Mouse (Mus musculus) heart, embryonic 15.5 days (tissue): ENCODE results near the gene Atg7. TPM values are rescaled to one million over a fixed set of nuclear protein-coding genes. Genes with fewer than 3 reads are reported as not detected.

Experiments used
- ATAC-seq: fragments of 200-750 bp; cut with Nextera tagmentation; replicated peaks from 2 replicates; pipeline ENCODE4 v1.8.0; 2017; ENCODE audit warnings: low read depth, moderate TSS enrichment; ENCODE audit not compliant: insufficient number of reproducible peaks, insufficient read depth, low FRiP score
- H3K27ac ChIP-seq: fragments of 300-500 bp; sonication (generic); 2 replicates; pipeline ENCODE4 v1.5.1; 2015; ENCODE audit warnings: mild to moderate bottlenecking, inconsistent platforms
- H3K27me3 ChIP-seq: fragments of 300-500 bp; sonication (generic); 2 replicates; pipeline ENCODE4 v1.6.1; 2015; ENCODE audit warnings: inconsistent platforms
- H3K36me3 ChIP-seq: fragments of 300-500 bp; sonication (generic); 2 replicates; pipeline ENCODE4 v1.6.1; 2015; ENCODE audit warnings: mild to moderate bottlenecking, inconsistent platforms
- H3K4me1 ChIP-seq: fragments of 300-500 bp; sonication (generic); replicated peaks from 2 replicates; pipeline ENCODE4 v1.6.1; 2015; ENCODE audit warnings: inconsistent platforms
- H3K4me2 ChIP-seq: fragments of 300-500 bp; sonication (generic); 2 replicates; pipeline ENCODE4 v1.6.1; 2015; ENCODE audit warnings: inconsistent platforms, mild to moderate bottlenecking, moderate library complexity
- H3K4me3 ChIP-seq: fragments of 300-500 bp; sonication (generic); 2 replicates; pipeline ENCODE4 v1.5.1; 2015; ENCODE audit warnings: mild to moderate bottlenecking, inconsistent platforms
- H3K9ac ChIP-seq: fragments of 300-500 bp; sonication (generic); 2 replicates; pipeline ENCODE4 v1.6.1; 2015; ENCODE audit warnings: mild to moderate bottlenecking, inconsistent platforms
- H3K9me3 ChIP-seq: fragments of 300-500 bp; sonication (generic); replicated peaks from 2 replicates; pipeline ENCODE4 v1.6.1; 2016; ENCODE audit warnings: inconsistent platforms
- WGBS: fragments of 180-500 bp; shearing (Covaris S2); methylation state at CpG from one replicate; pipeline ENCODE4 v1.1.7; 2015; ENCODE audit warnings: mixed read lengths; 5-methylcytosine and 5-hydroxymethylcytosine counted together
- polyA plus RNA-seq: library from polyadenylated mRNA; unstranded; fragments of >200 nt; fragmentation: Nextera tagmentation; extraction: Ambion mirVana; gene quantifications from 2 replicates; pipeline ENCODE4 v1.2.1, GENCODE M21; 2015

The Atg7 gene
- polyA plus RNA-seq, 1 experiment from 2014 or later, result 15.1 TPM

DNA sequence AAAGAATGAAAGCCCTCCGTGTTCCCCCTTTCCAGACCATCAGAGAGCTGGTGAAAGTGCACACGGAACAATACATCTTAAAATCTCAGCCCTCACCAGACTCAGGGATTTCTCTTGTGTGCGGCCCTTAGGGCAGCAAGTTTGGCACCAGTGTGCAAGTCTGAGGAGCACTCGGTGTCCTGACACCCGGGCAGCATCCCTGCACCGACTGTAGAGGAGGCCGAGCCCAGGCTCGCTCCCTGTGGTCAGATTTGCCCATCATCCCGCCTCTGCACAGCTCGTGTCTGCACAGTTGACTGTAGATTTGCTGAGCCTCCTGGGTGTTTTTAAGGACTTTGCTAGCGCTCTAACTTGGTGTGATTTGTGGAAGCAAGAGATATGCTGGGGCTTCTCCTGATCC is 94.3 kb downstream of the Atg7 start:
- Histone ChIP-seq H3K4me3 (no peak overlapping the region), H3K9me3 (no peaks in the 10 kb centered on the region), H3K27ac (no peak overlapping the region), H3K4me1 (peaks cover 13% of the 10 kb centered on the region), H3K27me3 (0 out of 2 replicates have a peak, but pooled peaks cover 6% of the 10 kb centered on the region), H3K9ac (no peak overlapping the region), H3K36me3 (no peaks in the 10 kb centered on the region), H3K4me2 (no peak overlapping the region)
- ATAC-seq, result no peak
- WGBS, result 85% methylated on average over 11 of the region's 11 CpGs

DNA sequence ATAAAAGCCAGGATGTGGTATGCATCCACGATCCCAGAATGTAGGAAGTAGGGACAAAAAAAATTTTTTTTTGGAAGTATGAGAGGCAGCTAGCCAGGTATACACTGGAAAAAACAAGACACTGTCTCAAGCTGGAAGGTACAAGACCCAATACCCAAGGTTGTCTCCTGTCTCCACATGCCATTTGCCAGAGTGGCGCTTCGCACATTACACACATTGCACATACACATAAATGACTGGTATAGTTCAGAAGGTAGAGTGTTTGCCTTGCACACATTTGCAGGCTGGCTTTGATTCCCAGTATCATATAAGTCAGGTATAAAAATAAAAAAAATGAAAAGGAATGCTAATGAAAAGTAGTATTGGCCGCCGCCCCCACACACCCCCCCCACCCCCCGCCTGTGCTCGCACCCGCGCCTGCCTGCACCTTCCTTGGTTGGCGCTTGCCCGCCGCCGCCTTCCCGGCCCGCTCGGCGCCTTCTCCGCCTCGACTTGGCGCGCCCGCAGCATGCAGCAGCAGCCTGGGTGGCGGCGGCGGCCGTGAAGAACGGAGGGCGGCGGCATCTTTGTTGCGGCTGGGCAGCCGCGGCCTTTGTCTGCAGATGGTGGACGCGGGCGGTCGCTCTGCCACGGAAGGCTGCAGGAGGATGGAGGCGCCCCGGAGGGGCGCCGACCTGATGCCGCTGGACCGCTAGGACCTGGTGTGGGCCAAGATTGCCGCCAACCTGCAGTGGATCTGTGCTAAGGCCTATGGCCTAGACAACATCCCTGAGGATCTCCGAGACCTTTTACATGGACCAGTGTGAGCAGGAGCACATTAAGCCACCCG is 95.2 kb downstream of the Atg7 start:
- peak overlapping the region; percentile 59 for H3K9ac ChIP-seq
- peak overlapping the region; percentile 45 for H3K4me3 ChIP-seq
- peaks cover 13% of the 10 kb centered on the region for H3K4me1 ChIP-seq
- WGBS, result 19% methylated on average over 38 of the region's 46 CpGs
- 0 out of 2 replicates have a peak, but pooled peaks have one; percentile 35 for ATAC-seq
- H3K27me3 ChIP-seq, result 0 out of 2 replicates have a peak, but pooled peaks cover 6% of the 10 kb centered on the region
- no peaks in the 10 kb centered on the region for H3K36me3 ChIP-seq
- H3K9me3 ChIP-seq, result no peaks in the 10 kb centered on the region
- no peak overlapping the region for H3K27ac ChIP-seq
- H3K4me2 ChIP-seq, result peak overlapping the region; percentile 80

DNA sequence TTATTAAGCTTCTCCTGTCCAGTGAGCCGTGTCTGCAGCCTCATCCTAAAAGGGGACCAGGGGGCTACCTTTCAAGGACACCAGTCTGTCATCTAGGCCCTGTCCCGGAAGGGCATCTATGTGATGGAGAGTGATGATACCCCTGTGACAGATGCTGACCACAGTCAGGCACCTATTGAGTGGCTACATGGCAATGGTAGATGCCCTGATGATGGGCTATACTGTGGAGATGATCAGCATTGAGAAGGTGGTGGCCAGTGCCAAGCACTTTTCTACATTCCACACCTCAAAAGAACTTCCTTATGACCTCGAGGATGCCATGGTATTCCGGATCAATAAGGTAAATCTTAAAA is 95.8 kb downstream of the Atg7 start:
- Histone ChIP-seq H3K4me1 (peaks cover 10% of the 10 kb centered on the region), H3K27ac (no peak overlapping the region), H3K4me3 (peak overlapping the region; percentile 45), H3K9me3 (no peaks in the 10 kb centered on the region), H3K36me3 (no peaks in the 10 kb centered on the region), H3K4me2 (peak overlapping the region; percentile 80), H3K9ac (no peak overlapping the region), H3K27me3 (0 out of 2 replicates have a peak, but pooled peaks cover 6% of the 10 kb centered on the region)
- WGBS, result 79% methylated on average over 4 of the region's 4 CpGs
- no peak for ATAC-seq

DNA sequence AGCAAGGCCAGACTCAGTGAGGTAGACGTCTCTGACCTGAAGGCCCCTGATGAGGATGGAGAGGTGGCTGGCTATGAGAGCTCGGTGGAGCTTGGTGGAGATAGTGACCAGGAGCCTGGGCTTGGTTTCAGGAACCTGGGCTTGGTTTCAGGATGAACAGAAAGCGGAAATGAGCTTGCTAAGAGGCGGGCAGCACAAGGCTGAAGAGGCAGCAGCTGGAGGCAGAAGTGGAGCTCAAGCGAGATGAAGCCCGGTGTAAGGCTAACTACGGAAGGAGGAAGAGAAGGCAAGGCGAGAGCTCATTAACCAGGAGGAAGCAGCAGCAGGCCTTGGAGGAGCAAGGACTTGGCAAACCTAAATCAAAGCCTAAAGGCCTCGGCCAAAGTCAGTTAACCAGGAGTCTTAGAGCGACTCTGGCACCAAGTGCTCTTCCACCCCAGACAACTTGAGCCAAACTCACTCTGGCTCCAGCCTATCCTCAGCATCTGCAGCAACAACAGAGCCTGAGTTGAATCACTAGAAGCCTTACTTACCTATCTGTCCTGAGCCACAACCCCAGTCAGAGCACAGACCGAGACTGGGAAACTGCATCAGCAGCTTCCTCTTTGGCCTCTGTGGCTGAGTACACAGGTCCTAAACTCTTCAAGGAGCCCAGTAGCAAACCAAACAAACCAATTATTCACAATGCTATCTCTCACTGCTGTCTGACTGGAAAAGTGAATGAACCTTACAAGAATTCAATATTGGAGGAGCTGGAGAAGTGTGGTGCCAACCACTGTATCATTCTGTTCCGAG is 99.5 kb downstream of the Atg7 start:
- H3K36me3 ChIP-seq, result no peaks in the 10 kb centered on the region
- 87% methylated on average over 12 of the region's 12 CpGs for WGBS
- H3K27me3 ChIP-seq, result no peaks in the 10 kb centered on the region
- H3K27ac ChIP-seq, result no peak overlapping the region
- H3K4me1 ChIP-seq, result peaks cover 8% of the 10 kb centered on the region
- no peak overlapping the region for H3K9ac ChIP-seq
- H3K4me3 ChIP-seq, result no peak overlapping the region
- no peak overlapping the region for H3K4me2 ChIP-seq
- no peak for ATAC-seq
- no peaks in the 10 kb centered on the region for H3K9me3 ChIP-seq

DNA sequence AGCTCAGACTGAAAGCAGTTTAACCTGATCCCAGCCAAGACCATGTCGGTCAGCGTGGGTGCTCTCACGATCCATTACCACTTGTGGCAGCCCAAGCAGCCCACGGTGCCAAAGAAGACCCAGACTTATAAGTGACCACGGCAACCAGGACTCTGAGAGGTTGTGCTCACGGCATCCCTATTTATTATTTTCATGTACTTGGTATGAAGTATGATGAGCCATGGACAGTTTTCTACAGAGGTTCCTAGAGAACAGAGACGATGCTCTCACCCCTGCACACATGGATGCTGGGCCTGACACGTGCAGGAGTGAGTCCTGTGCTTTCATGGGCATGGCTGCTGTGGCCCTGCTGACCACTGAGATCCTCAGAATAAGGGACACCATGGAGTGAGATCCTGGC is 100.2 kb downstream of the Atg7 start:
- 84% methylated on average over 8 of the region's 8 CpGs for WGBS
- Histone ChIP-seq H3K27ac (no peak overlapping the region), H3K9ac (no peak overlapping the region), H3K9me3 (no peaks in the 10 kb centered on the region), H3K4me2 (no peak overlapping the region), H3K36me3 (no peaks in the 10 kb centered on the region), H3K4me1 (peaks cover 5% of the 10 kb centered on the region), H3K4me3 (no peak overlapping the region), H3K27me3 (no peaks in the 10 kb centered on the region)
- no peak for ATAC-seq

DNA sequence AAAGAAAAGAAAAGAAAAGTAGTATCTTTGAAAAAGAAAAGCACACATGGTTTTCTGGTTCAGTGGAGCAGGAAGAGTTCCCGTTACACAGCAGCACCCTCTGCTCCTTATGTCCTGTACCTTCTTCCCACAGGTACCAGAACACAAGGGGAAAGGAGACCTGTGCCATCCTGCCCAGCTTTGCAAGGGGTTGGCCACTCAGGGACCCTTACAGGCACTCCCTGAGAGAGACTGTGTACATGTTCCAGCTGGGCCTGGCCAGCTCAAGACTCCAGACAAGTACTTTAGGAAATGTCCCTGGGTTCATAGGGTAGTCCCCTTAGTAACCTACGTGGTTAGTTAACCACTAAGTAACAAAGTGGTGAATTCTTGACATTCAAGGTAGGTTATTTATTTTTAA is 100.9 kb downstream of the Atg7 start:
- Histone ChIP-seq H3K9me3 (no peaks in the 10 kb centered on the region), H3K4me3 (no peak overlapping the region), H3K36me3 (no peaks in the 10 kb centered on the region), H3K27ac (no peak overlapping the region), H3K9ac (no peak overlapping the region), H3K27me3 (no peaks in the 10 kb centered on the region), H3K4me2 (no peak overlapping the region), H3K4me1 (no peaks in the 10 kb centered on the region)
- no peak for ATAC-seq
- 92% methylated on average over 2 of the region's 2 CpGs for WGBS

DNA sequence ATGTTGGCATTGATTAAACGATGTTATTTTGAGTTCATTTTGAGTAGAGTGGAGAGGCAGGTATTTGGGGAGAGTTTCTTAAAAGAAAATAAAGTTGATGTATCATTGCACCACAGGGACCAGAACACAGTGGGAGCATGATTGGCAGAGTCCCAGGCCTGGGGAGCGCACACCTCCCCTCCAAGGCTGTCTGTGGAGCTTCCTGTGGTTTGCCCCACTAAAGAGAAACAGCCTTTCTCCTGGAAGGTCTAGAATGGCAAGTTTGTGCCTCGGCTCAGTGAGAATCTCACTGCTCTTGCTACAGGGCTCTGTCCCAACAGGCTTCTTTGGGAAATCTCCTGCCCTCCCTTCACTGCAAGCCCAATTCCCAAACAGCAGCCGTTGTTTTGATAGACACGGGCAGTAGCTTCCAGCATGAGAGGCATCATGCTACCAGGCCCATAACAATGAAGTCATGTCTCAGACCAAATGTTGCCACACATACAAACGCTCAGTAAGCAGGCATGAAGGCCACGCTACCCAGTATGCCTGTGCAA is 103.6 kb downstream of the Atg7 start:
- no peak overlapping the region for H3K27ac ChIP-seq
- no peak overlapping the region for H3K9ac ChIP-seq
- no peaks in the 10 kb centered on the region for H3K9me3 ChIP-seq
- H3K4me2 ChIP-seq, result no peak overlapping the region
- no peaks in the 10 kb centered on the region for H3K27me3 ChIP-seq
- ATAC-seq, result no peak
- H3K36me3 ChIP-seq, result no peaks in the 10 kb centered on the region
- no peak overlapping the region for H3K4me3 ChIP-seq
- 73% methylated on average over 7 of the region's 7 CpGs for WGBS
- no peaks in the 10 kb centered on the region for H3K4me1 ChIP-seq

DNA sequence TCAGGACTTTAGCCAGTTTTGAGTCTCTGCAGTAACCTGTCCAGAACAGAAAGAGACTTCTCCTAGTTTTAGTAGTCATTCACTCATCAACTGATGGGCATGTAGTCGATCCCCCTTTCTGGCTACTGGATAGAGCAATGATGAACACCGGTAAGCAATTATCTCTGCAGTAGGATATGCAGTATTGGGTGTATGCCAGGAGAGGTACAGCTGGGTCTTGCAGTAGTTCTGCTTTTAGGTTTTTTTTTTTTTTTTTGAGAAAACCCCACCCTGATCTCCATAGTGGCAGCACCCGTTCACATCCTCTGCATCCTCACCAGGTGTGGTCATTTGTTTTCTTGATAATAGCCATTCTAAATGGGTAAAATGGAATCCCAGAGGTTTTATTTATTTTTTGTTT is 105.5 kb downstream of the Atg7 start:
- no peaks in the 10 kb centered on the region for H3K9me3 ChIP-seq
- WGBS, result 86% methylated on average over 3 of the region's 3 CpGs
- ATAC-seq, result no peak
- H3K4me2 ChIP-seq, result no peak overlapping the region
- H3K4me1 ChIP-seq, result no peaks in the 10 kb centered on the region
- no peaks in the 10 kb centered on the region for H3K27me3 ChIP-seq
- no peak overlapping the region for H3K9ac ChIP-seq
- H3K4me3 ChIP-seq, result no peak overlapping the region
- H3K27ac ChIP-seq, result no peak overlapping the region
- H3K36me3 ChIP-seq, result no peaks in the 10 kb centered on the region

DNA sequence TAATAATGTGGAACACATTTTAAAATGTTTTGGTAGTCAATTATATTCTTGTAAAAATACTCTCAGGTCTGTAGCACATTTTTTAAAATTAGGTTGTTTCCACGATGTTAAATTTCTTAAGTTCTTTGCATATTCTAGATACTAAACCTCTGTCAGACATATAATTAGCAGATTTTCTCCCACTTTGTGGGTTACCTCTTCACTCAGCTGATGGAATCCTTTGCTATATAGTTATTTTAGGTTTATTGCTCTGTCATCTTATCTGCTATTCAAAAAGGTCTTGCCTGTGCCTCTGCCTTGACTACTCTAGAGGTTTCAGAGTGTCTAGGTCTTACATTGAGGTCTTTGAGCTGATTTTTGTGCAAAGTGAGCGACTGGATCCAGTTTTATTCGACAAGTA is 106.0 kb downstream of the Atg7 start:
- Histone ChIP-seq H3K27ac (no peak overlapping the region), H3K4me3 (no peak overlapping the region), H3K9me3 (no peaks in the 10 kb centered on the region), H3K4me1 (no peaks in the 10 kb centered on the region), H3K27me3 (no peaks in the 10 kb centered on the region), H3K36me3 (no peaks in the 10 kb centered on the region), H3K9ac (no peak overlapping the region), H3K4me2 (no peak overlapping the region)
- WGBS, result 90% methylated on average over 3 of the region's 3 CpGs
- no peak for ATAC-seq

DNA sequence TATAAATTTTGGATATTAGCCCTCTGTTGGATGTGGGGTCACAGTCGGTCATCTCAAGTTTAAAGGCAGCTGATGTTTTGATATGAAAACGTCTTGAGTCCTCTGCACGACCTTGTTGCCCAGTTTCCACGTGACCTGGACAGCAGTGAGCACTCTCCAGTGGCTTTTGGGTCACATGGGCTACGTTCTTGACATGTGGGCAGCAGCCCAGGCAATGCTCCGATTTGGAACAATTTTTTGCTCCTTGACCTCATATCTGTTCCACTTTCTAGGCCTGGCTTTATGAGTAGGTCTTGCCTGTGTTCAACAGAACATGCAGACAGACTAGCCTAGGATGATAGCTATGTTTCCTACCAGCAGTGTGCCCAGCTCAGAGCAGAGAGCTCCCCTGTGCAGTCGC is 115.9 kb downstream of the Atg7 start:
- 69% methylated on average over 7 of the region's 7 CpGs for WGBS
- no peaks in the 10 kb centered on the region for H3K9me3 ChIP-seq
- H3K4me1 ChIP-seq, result no peaks in the 10 kb centered on the region
- no peak overlapping the region for H3K4me3 ChIP-seq
- H3K27me3 ChIP-seq, result no peaks in the 10 kb centered on the region
- H3K4me2 ChIP-seq, result no peak overlapping the region
- ATAC-seq, result no peak
- no peak overlapping the region for H3K27ac ChIP-seq
- H3K9ac ChIP-seq, result no peak overlapping the region
- no peaks in the 10 kb centered on the region for H3K36me3 ChIP-seq

DNA sequence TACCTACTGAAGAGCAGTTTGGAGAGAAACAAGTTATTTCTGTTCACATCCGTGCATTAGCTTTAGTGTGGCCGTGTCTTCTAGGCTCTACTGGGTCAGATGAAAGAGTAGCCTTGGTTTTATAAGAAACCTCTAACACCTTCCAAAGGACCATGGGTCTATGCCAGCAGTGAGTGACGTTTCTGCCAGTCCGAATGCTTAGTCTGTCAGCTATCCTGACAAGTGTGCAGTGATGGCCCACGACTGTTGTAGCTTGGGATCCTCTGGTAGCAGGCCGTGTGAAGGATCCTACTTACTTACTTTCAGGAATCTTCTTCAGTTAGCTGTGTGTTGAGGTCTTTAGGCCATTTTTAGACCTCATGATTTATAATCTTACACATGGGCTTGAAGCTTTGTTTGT is 123.4 kb downstream of the Atg7 start:
- H3K9me3 ChIP-seq, result no peaks in the 10 kb centered on the region
- no peak overlapping the region for H3K4me3 ChIP-seq
- H3K27me3 ChIP-seq, result no peaks in the 10 kb centered on the region
- no peaks in the 10 kb centered on the region for H3K36me3 ChIP-seq
- WGBS, result 72% methylated on average over 6 of the region's 6 CpGs
- H3K4me1 ChIP-seq, result peaks cover 10% of the 10 kb centered on the region; the same call in 1 of the 2 replicates
- H3K9ac ChIP-seq, result no peak overlapping the region
- no peak for ATAC-seq
- no peak overlapping the region for H3K27ac ChIP-seq
- no peak overlapping the region for H3K4me2 ChIP-seq
